Mouse (Mus musculus): ENCODE data around the gene Rps6kc1. TPM values are rescaled to one million over a fixed set of nuclear protein-coding genes. Genes with fewer than 3 reads are reported as not detected.
A peak's percentile ranks its signal among the peaks of the same experiment; 100 is the strongest.

Gene Rps6kc1
- polyA plus RNA-seq, 1 experiment from 2014 or later = 17.6 TPM

GRCm38 (mm10) chr1:190919725-190920469 is 8.3 kb upstream of the Rps6kc1 start:
- Histone ChIP-seq H3K4me3 (ENCODE audit: low read depth, low read length) (no peak overlapping the region), H3K4me1 (ENCODE audit: control insufficient read depth, insufficient read depth, low read length) (no peaks in the 10 kb centered on the region), H3K27me3 (ENCODE audit: control insufficient read depth, insufficient read depth, low read length) (no peaks in the 10 kb centered on the region), H3K9me3 (replicated peaks; ENCODE audit: control insufficient read depth, low read length) (no peaks in the 10 kb centered on the region), H3K9ac (replicated peaks; ENCODE audit: low read length) (no peak overlapping the region), H3K36me3 (replicated peaks; ENCODE audit: control insufficient read depth, insufficient read depth, low read depth, low read length) (no peaks in the 10 kb centered on the region), H3K27ac (replicated peaks; ENCODE audit: low read depth, low read length) (no peak overlapping the region), H3K4me2 (ENCODE audit: low read depth, low read length) (no peak overlapping the region)
- WGBS = 61% methylated on average over 8 of the region's 8 CpGs
- ATAC-seq (replicated peaks; ENCODE audit: insufficient number of reproducible peaks, low FRiP score, low TSS enrichment, low read depth) (no peak), DNase-seq (ENCODE audit: low spot score) (no peak)

GRCm38 (mm10) chr1:190918938-190919337 is 7.4 kb upstream of the Rps6kc1 start:
- WGBS = 74% methylated on average over 7 of the region's 7 CpGs
- Histone ChIP-seq H3K4me1 (ENCODE audit: control insufficient read depth, insufficient read depth, low read length) (no peaks in the 10 kb centered on the region), H3K9ac (replicated peaks; ENCODE audit: low read length) (no peak overlapping the region), H3K4me3 (ENCODE audit: low read depth, low read length) (no peak overlapping the region), H3K36me3 (replicated peaks; ENCODE audit: control insufficient read depth, insufficient read depth, low read depth, low read length) (no peaks in the 10 kb centered on the region), H3K27ac (replicated peaks; ENCODE audit: low read depth, low read length) (no peak overlapping the region), H3K4me2 (ENCODE audit: low read depth, low read length) (no peak overlapping the region), H3K27me3 (ENCODE audit: control insufficient read depth, insufficient read depth, low read length) (no peaks in the 10 kb centered on the region), H3K9me3 (replicated peaks; ENCODE audit: control insufficient read depth, low read length) (no peaks in the 10 kb centered on the region)
- DNase-seq (ENCODE audit: low spot score) = no peak
- no peak for ATAC-seq (replicated peaks; ENCODE audit: insufficient number of reproducible peaks, low FRiP score, low TSS enrichment, low read depth)

- DNase-seq (ENCODE audit: low spot score) = no peak
- H3K9ac ChIP-seq (replicated peaks; ENCODE audit: low read length) = no peak overlapping the region
- no peaks in the 10 kb centered on the region; the same call in 1 of the 2 replicates for H3K4me1 ChIP-seq (ENCODE audit: control insufficient read depth, insufficient read depth, low read length)
- no peak overlapping the region for H3K27ac ChIP-seq (replicated peaks; ENCODE audit: low read depth, low read length)
- 52% methylated on average over 1 of the region's 1 CpGs for WGBS
- H3K4me3 ChIP-seq (ENCODE audit: low read depth, low read length) = no peak overlapping the region
- no peak for ATAC-seq (replicated peaks; ENCODE audit: insufficient number of reproducible peaks, low FRiP score, low TSS enrichment, low read depth)
- no peaks in the 10 kb centered on the region for H3K36me3 ChIP-seq (replicated peaks; ENCODE audit: control insufficient read depth, insufficient read depth, low read depth, low read length)
- no peaks in the 10 kb centered on the region for H3K9me3 ChIP-seq (replicated peaks; ENCODE audit: control insufficient read depth, low read length)
- no peaks in the 10 kb centered on the region for H3K27me3 ChIP-seq (ENCODE audit: control insufficient read depth, insufficient read depth, low read length)
- no peak overlapping the region for H3K4me2 ChIP-seq (ENCODE audit: low read depth, low read length)
Observed at GRCm38 (mm10) chr1:190912623-190913022, 1.1 kb upstream of the Rps6kc1 start.

GRCm38 (mm10) chr1:190910836-190911235 is 734 bp downstream of the Rps6kc1 start:
- H3K4me2 ChIP-seq (ENCODE audit: low read depth, low read length) = peak overlapping the region; percentile 91
- H3K27me3 ChIP-seq (ENCODE audit: control insufficient read depth, insufficient read depth, low read length) = no peaks in the 10 kb centered on the region
- DNase-seq (ENCODE audit: low spot score) (no peak), ATAC-seq (replicated peaks; ENCODE audit: insufficient number of reproducible peaks, low FRiP score, low TSS enrichment, low read depth) (no peak; the same call in 1 of the 2 replicates)
- H3K9me3 ChIP-seq (replicated peaks; ENCODE audit: control insufficient read depth, low read length) = no peaks in the 10 kb centered on the region
- no peak overlapping the region for H3K27ac ChIP-seq (replicated peaks; ENCODE audit: low read depth, low read length)
- no peaks in the 10 kb centered on the region for H3K36me3 ChIP-seq (replicated peaks; ENCODE audit: control insufficient read depth, insufficient read depth, low read depth, low read length)
- peak overlapping the region; percentile 88 for H3K9ac ChIP-seq (replicated peaks; ENCODE audit: low read length)
- peak overlapping the region; percentile 84 for H3K4me3 ChIP-seq (ENCODE audit: low read depth, low read length)
- 79% methylated on average over 6 of the region's 6 CpGs for WGBS
- no peaks in the 10 kb centered on the region; the same call in 1 of the 2 replicates for H3K4me1 ChIP-seq (ENCODE audit: control insufficient read depth, insufficient read depth, low read length)

GRCm38 (mm10) chr1:190904714-190905113 is 6.9 kb downstream of the Rps6kc1 start:
- Histone ChIP-seq H3K36me3 (replicated peaks; ENCODE audit: control insufficient read depth, insufficient read depth, low read depth, low read length) (no peaks in the 10 kb centered on the region; the same call in 1 of the 2 replicates), H3K27ac (replicated peaks; ENCODE audit: low read depth, low read length) (no peak overlapping the region), H3K27me3 (ENCODE audit: control insufficient read depth, insufficient read depth, low read length) (no peaks in the 10 kb centered on the region), H3K9me3 (replicated peaks; ENCODE audit: control insufficient read depth, low read length) (no peaks in the 10 kb centered on the region), H3K4me1 (ENCODE audit: control insufficient read depth, insufficient read depth, low read length) (no peaks in the 10 kb centered on the region), H3K4me3 (ENCODE audit: low read depth, low read length) (no peak overlapping the region), H3K4me2 (ENCODE audit: low read depth, low read length) (no peak overlapping the region), H3K9ac (replicated peaks; ENCODE audit: low read length) (no peak overlapping the region)
- 92% methylated on average over 16 of the region's 16 CpGs for WGBS
- no peak for ATAC-seq (replicated peaks; ENCODE audit: insufficient number of reproducible peaks, low FRiP score, low TSS enrichment, low read depth)
- no peak for DNase-seq (ENCODE audit: low spot score)

GRCm38 (mm10) chr1:190904136-190904535 is 7.4 kb downstream of the Rps6kc1 start:
- H3K4me3 ChIP-seq (ENCODE audit: low read depth, low read length) = no peak overlapping the region
- ATAC-seq (replicated peaks; ENCODE audit: insufficient number of reproducible peaks, low FRiP score, low TSS enrichment, low read depth) (no peak), DNase-seq (ENCODE audit: low spot score) (no peak)
- H3K9me3 ChIP-seq (replicated peaks; ENCODE audit: control insufficient read depth, low read length) = no peaks in the 10 kb centered on the region
- WGBS = 93% methylated on average over 3 of the region's 3 CpGs
- peaks cover under 1% of the 10 kb centered on the region; the same call in 1 of the 2 replicates for H3K36me3 ChIP-seq (replicated peaks; ENCODE audit: control insufficient read depth, insufficient read depth, low read depth, low read length)
- no peaks in the 10 kb centered on the region for H3K27me3 ChIP-seq (ENCODE audit: control insufficient read depth, insufficient read depth, low read length)
- H3K9ac ChIP-seq (replicated peaks; ENCODE audit: low read length) = no peak overlapping the region
- H3K4me2 ChIP-seq (ENCODE audit: low read depth, low read length) = no peak overlapping the region
- H3K27ac ChIP-seq (replicated peaks; ENCODE audit: low read depth, low read length) = no peak overlapping the region
- no peaks in the 10 kb centered on the region for H3K4me1 ChIP-seq (ENCODE audit: control insufficient read depth, insufficient read depth, low read length)

GRCm38 (mm10) chr1:190901082-190901481 is 10.5 kb downstream of the Rps6kc1 start:
- Histone ChIP-seq H3K9me3 (replicated peaks; ENCODE audit: control insufficient read depth, low read length) (no peaks in the 10 kb centered on the region), H3K36me3 (replicated peaks; ENCODE audit: control insufficient read depth, insufficient read depth, low read depth, low read length) (peaks cover 2% of the 10 kb centered on the region; the same call in 1 of the 2 replicates), H3K27ac (replicated peaks; ENCODE audit: low read depth, low read length) (no peak overlapping the region), H3K4me3 (ENCODE audit: low read depth, low read length) (no peak overlapping the region), H3K27me3 (ENCODE audit: control insufficient read depth, insufficient read depth, low read length) (no peaks in the 10 kb centered on the region), H3K4me1 (ENCODE audit: control insufficient read depth, insufficient read depth, low read length) (no peaks in the 10 kb centered on the region), H3K9ac (replicated peaks; ENCODE audit: low read length) (no peak overlapping the region), H3K4me2 (ENCODE audit: low read depth, low read length) (no peak overlapping the region)
- 78% methylated on average over 2 of the region's 2 CpGs for WGBS
- no peak for DNase-seq (ENCODE audit: low spot score)
- ATAC-seq (replicated peaks; ENCODE audit: insufficient number of reproducible peaks, low FRiP score, low TSS enrichment, low read depth) = no peak

- H3K27me3 ChIP-seq (ENCODE audit: control insufficient read depth, insufficient read depth, low read length) = no peaks in the 10 kb centered on the region
- no peaks in the 10 kb centered on the region for H3K4me1 ChIP-seq (ENCODE audit: control insufficient read depth, insufficient read depth, low read length)
- WGBS = 85% methylated on average over 9 of the region's 9 CpGs
- H3K27ac ChIP-seq (replicated peaks; ENCODE audit: low read depth, low read length) = no peak overlapping the region
- no peak overlapping the region for H3K9ac ChIP-seq (replicated peaks; ENCODE audit: low read length)
- no peak for DNase-seq (ENCODE audit: low spot score)
- H3K4me3 ChIP-seq (ENCODE audit: low read depth, low read length) = no peak overlapping the region
- no peak overlapping the region for H3K4me2 ChIP-seq (ENCODE audit: low read depth, low read length)
- H3K9me3 ChIP-seq (replicated peaks; ENCODE audit: control insufficient read depth, low read length) = no peaks in the 10 kb centered on the region
- no peak for ATAC-seq (replicated peaks; ENCODE audit: insufficient number of reproducible peaks, low FRiP score, low TSS enrichment, low read depth)
- peaks cover 2% of the 10 kb centered on the region; the same call in 1 of the 2 replicates for H3K36me3 ChIP-seq (replicated peaks; ENCODE audit: control insufficient read depth, insufficient read depth, low read depth, low read length)
Observed at GRCm38 (mm10) chr1:190898899-190899575, 12.5 kb downstream of the Rps6kc1 start.
